Mouse (Mus musculus): ENCODE results near the gene Knstrn. TPM values are rescaled to one million over a fixed set of nuclear protein-coding genes. Genes with fewer than 3 reads are reported as not detected.

Gene Knstrn
- total RNA-seq, 1 experiment, result 36.5 TPM

DNA sequence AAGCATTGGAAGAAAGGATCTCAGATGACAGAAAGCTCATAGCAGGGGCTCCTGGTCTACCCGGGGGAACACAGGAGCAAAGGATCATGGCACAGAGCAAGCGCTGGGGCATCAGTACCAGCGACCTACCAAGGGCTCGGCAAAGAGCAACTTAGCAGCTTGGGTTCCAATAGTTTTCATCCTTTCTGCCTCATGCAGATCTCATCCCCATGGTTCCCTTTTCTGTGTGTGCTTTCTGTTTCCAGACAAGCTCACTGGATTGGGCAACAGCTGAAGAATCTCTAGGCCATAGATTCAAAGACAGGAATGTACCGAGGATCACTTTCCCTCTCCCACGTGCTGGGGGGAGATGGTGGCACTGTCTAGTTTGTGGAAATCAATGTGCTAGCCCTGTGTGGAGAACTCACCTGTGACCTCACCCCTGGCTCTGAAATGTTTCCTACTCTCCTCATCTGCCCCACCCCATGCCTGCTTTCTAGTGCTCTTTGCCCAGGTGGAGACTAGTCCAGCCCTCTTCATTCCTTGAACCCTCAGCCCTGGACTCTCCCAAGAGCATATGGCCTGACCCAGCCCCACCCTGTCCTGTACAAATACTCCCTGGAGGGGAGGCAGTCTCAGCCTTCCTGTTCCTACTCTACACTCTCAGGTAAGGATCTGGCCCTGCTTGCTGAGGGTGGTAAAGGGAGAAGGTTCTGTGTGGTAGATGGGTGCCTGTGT, 41.5 kb upstream of the Knstrn start, which contains the start of gene Phgr1:
Gene Phgr1, plus strand, starts transcription at position 612 of the 717 bp plus-strand sequence.
- no peak for DNase-seq (ENCODE audit: low read depth, low spot score)
- Histone ChIP-seq H3K36me3 (ENCODE audit: control insufficient read depth, insufficient read depth, low read length, poor library complexity, severe bottlenecking) (no peaks in the 10 kb centered on the region), H3K9ac (ENCODE audit: insufficient read depth, low read depth, low read length, poor library complexity, severe bottlenecking) (no peak within 1 kb of the TSS), H3K4me3 (ENCODE audit: insufficient read depth in 1 of 2, low read depth in 1 of 2, low read length in 2 of 2, poor library complexity in 1 of 2, severe bottlenecking in 1 of 2) (no peak within 1 kb of the TSS), H3K4me1 (ENCODE audit: control insufficient read depth in 2 of 2, insufficient read depth in 2 of 2, low read length in 2 of 2, poor library complexity in 1 of 2) (no peaks in the 10 kb centered on the region), H3K27ac (ENCODE audit: insufficient read depth, low read depth, low read length, poor library complexity, severe bottlenecking) (no peak within 1 kb of the TSS), H3K9me3 (ENCODE audit: control insufficient read depth, insufficient read depth, low read depth, low read length) (no peaks in the 10 kb centered on the region)
- in situ Hi-C loops (cut with MboI; ENCODE audit: low sequenced_read_pairs in 2 of 2, unreplicated experiment in 2 of 2), result no loop called here
- TF ChIP-seq ZC3H11A (IDR thresholded peaks at IDR 0.05; ENCODE audit: borderline replicate concordance, low read depth, low read length) (no peak), MAFK (IDR thresholded peaks at IDR 0.05; ENCODE audit: insufficient read depth, low read depth, low read length) (no peak), ZNF384 (IDR thresholded peaks at IDR 0.05; ENCODE audit: low read depth, low read length) (no peak), HCFC1 (IDR thresholded peaks at IDR 0.05; ENCODE audit: borderline replicate concordance, insufficient read depth, low read length) (no peak), CHD2 (IDR thresholded peaks at IDR 0.05; ENCODE audit: low read depth, low read length) (no peak)

DNA sequence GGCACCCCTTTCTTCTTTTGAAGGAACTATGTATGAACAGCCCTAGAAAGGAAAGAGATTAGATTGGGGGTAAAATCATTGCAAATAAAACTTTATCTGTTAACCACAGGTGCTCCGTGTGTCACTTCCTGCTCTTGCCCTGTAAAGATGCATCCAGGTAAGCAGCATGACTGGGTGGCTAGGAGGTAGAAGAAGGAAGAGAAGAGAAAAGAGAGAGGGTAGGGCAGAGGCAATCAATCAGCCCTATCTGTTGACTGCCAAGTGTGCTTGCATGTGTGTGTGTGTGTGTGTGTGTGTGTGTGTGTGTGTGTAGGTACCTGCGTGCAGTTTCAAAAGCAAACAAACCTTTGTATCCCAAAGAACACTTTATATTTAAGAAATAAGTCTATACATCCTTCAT, 39.3 kb upstream of the Knstrn start:
- H3K36me3 ChIP-seq (ENCODE audit: control insufficient read depth, insufficient read depth, low read length, poor library complexity, severe bottlenecking), result no peaks in the 10 kb centered on the region
- no peak for TF ChIP-seq MAFK (IDR thresholded peaks at IDR 0.05; ENCODE audit: insufficient read depth, low read depth, low read length)
- TF ChIP-seq CHD2 (IDR thresholded peaks at IDR 0.05; ENCODE audit: low read depth, low read length), result no peak
- no peak for TF ChIP-seq HCFC1 (IDR thresholded peaks at IDR 0.05; ENCODE audit: borderline replicate concordance, insufficient read depth, low read length)
- TF ChIP-seq ZNF384 (IDR thresholded peaks at IDR 0.05; ENCODE audit: low read depth, low read length), result no peak
- TF ChIP-seq ZC3H11A (IDR thresholded peaks at IDR 0.05; ENCODE audit: borderline replicate concordance, low read depth, low read length), result no peak

DNA sequence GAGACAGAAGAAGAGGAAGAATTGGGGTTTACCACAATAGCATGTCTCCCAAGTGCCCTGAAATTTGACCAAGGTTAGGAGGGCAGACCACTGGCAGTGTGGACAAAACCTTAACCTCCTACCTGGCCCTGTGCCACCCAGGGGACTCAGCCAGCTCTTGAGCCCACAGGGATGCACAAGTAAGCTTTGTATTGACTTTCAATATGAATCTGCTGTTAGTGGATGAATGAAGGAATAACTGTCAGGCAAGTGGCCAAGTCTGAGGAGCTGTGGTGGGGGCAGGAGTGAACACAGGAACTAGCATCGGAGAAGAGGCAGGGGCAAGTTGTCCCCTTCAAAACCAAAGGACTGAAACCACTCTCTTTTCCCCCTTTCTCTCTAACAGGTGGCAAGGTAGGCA, 38.4 kb upstream of the Knstrn start:
- Histone ChIP-seq H3K4me3 (ENCODE audit: insufficient read depth in 1 of 2, low read depth in 1 of 2, low read length in 2 of 2, poor library complexity in 1 of 2, severe bottlenecking in 1 of 2) (no peak overlapping the region), H3K27ac (ENCODE audit: insufficient read depth, low read depth, low read length, poor library complexity, severe bottlenecking) (no peak overlapping the region), H3K9me3 (ENCODE audit: control insufficient read depth, insufficient read depth, low read depth, low read length) (no peaks in the 10 kb centered on the region), H3K4me1 (ENCODE audit: control insufficient read depth in 2 of 2, insufficient read depth in 2 of 2, low read length in 2 of 2, poor library complexity in 1 of 2) (no peaks in the 10 kb centered on the region), H3K9ac (ENCODE audit: insufficient read depth, low read depth, low read length, poor library complexity, severe bottlenecking) (no peak overlapping the region), H3K36me3 (ENCODE audit: control insufficient read depth, insufficient read depth, low read length, poor library complexity, severe bottlenecking) (no peaks in the 10 kb centered on the region)
- in situ Hi-C loops (cut with MboI; ENCODE audit: low sequenced_read_pairs in 2 of 2, unreplicated experiment in 2 of 2), result no loop called here
- no peak for TF ChIP-seq HCFC1 (IDR thresholded peaks at IDR 0.05; ENCODE audit: borderline replicate concordance, insufficient read depth, low read length)
- no peak for TF ChIP-seq ZNF384 (IDR thresholded peaks at IDR 0.05; ENCODE audit: low read depth, low read length)
- no peak for TF ChIP-seq CHD2 (IDR thresholded peaks at IDR 0.05; ENCODE audit: low read depth, low read length)
- DNase-seq (ENCODE audit: low read depth, low spot score), result no peak

More for the DNA sequence above, 39.3 kb upstream of the Knstrn start:
- no peak overlapping the region for H3K9ac ChIP-seq (ENCODE audit: insufficient read depth, low read depth, low read length, poor library complexity, severe bottlenecking)
- no peaks in the 10 kb centered on the region for H3K9me3 ChIP-seq (ENCODE audit: control insufficient read depth, insufficient read depth, low read depth, low read length)
- no peaks in the 10 kb centered on the region for H3K4me1 ChIP-seq (ENCODE audit: control insufficient read depth in 2 of 2, insufficient read depth in 2 of 2, low read length in 2 of 2, poor library complexity in 1 of 2)
- no peak for DNase-seq (ENCODE audit: low read depth, low spot score)
- H3K27ac ChIP-seq (ENCODE audit: insufficient read depth, low read depth, low read length, poor library complexity, severe bottlenecking), result no peak overlapping the region
- no peak overlapping the region for H3K4me3 ChIP-seq (ENCODE audit: insufficient read depth in 1 of 2, low read depth in 1 of 2, low read length in 2 of 2, poor library complexity in 1 of 2, severe bottlenecking in 1 of 2)
- in situ Hi-C loops (cut with MboI; ENCODE audit: low sequenced_read_pairs in 2 of 2, unreplicated experiment in 2 of 2), result no loop called here

DNA sequence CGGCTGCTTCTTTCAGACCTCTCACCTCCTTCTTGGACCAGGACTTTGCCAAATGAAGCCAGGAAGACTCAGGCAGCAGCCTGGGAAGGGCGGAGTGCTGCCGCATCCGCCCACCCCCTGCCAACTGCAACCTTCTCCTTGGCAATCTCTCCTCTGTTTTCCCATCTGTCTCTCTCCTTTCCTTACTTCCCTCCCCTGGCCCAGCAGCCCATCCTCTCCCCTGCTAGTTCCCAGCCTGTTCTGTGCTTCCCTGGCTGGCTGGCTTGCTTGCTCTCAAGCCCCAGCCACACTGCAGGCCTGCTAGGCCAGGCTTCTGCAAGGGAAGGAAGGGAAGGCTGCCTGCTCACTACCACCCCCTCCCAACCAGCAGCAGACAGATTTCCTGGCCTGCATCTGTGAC, 38.0 kb upstream of the Knstrn start:
- in situ Hi-C loops (cut with MboI; ENCODE audit: low sequenced_read_pairs in 2 of 2, unreplicated experiment in 2 of 2), result no loop called here
- no peak overlapping the region for H3K27ac ChIP-seq (ENCODE audit: insufficient read depth, low read depth, low read length, poor library complexity, severe bottlenecking)
- no peak for TF ChIP-seq ZNF384 (IDR thresholded peaks at IDR 0.05; ENCODE audit: low read depth, low read length)
- TF ChIP-seq MAFK (IDR thresholded peaks at IDR 0.05; ENCODE audit: insufficient read depth, low read depth, low read length), result no peak
- TF ChIP-seq HCFC1 (IDR thresholded peaks at IDR 0.05; ENCODE audit: borderline replicate concordance, insufficient read depth, low read length), result no peak
- no peak for TF ChIP-seq CHD2 (IDR thresholded peaks at IDR 0.05; ENCODE audit: low read depth, low read length)
- no peak for TF ChIP-seq ZC3H11A (IDR thresholded peaks at IDR 0.05; ENCODE audit: borderline replicate concordance, low read depth, low read length)

More for the DNA sequence above, 38.0 kb upstream of the Knstrn start:
- Histone ChIP-seq H3K9ac (ENCODE audit: insufficient read depth, low read depth, low read length, poor library complexity, severe bottlenecking) (no peak overlapping the region), H3K9me3 (ENCODE audit: control insufficient read depth, insufficient read depth, low read depth, low read length) (no peaks in the 10 kb centered on the region), H3K4me1 (ENCODE audit: control insufficient read depth in 2 of 2, insufficient read depth in 2 of 2, low read length in 2 of 2, poor library complexity in 1 of 2) (no peaks in the 10 kb centered on the region), H3K36me3 (ENCODE audit: control insufficient read depth, insufficient read depth, low read length, poor library complexity, severe bottlenecking) (no peaks in the 10 kb centered on the region), H3K4me3 (ENCODE audit: insufficient read depth in 1 of 2, low read depth in 1 of 2, low read length in 2 of 2, poor library complexity in 1 of 2, severe bottlenecking in 1 of 2) (no peak overlapping the region)
- no peak for DNase-seq (ENCODE audit: low read depth, low spot score)

Data from ES-E14 (cell line).